Mouse (Mus musculus) skeletal muscle tissue, adult 2 months (tissue): Measurements from ENCODE around the gene Gm10487.
"Not testable (repeated sequence)": the region's sequence is repeated elsewhere in the genome, so short reads cannot be mapped to it uniquely, and the experiment has no call there.

Experiments used
- DNase-seq: peaks from one replicate; pipeline ENCODE4 v3.0.0-alpha.2; 2012; ENCODE audit warnings: low read depth, low spot score

Gm10487 gene

DNA sequence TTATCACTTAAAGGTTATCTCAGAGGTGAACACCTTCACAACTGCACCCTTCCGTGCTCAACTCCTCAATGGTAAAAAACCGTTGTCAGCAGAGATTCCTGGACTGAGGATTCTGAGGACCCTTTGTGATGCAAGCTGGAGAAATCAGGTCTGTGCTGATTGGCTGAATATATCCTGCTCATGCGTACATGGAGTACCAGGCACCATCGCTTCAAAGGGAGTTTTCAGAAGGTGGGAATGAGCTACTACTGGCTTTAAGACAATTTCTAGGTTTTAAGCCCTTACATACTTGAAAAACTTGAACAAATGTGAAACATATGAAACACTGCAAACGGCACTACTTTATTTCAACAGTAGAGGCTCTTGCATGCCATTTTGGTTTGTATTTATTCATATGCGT is at the start of gene Gm10487:
Gm10487 (minus strand) TSS at position 101 of the 400 bp plus-strand sequence.
- DNase-seq = not testable (repeated sequence)
